Mouse (Mus musculus) mesoderm, embryonic 11.5 days (tissue): ENCODE data around the gene Btf3l4.

ENCODE experiments used
- DNase-seq: peaks from one replicate; pipeline ENCODE4 v3.0.0-alpha.2; 2012; ENCODE audit warnings: low read depth, low spot score

Btf3l4 gene

DNA sequence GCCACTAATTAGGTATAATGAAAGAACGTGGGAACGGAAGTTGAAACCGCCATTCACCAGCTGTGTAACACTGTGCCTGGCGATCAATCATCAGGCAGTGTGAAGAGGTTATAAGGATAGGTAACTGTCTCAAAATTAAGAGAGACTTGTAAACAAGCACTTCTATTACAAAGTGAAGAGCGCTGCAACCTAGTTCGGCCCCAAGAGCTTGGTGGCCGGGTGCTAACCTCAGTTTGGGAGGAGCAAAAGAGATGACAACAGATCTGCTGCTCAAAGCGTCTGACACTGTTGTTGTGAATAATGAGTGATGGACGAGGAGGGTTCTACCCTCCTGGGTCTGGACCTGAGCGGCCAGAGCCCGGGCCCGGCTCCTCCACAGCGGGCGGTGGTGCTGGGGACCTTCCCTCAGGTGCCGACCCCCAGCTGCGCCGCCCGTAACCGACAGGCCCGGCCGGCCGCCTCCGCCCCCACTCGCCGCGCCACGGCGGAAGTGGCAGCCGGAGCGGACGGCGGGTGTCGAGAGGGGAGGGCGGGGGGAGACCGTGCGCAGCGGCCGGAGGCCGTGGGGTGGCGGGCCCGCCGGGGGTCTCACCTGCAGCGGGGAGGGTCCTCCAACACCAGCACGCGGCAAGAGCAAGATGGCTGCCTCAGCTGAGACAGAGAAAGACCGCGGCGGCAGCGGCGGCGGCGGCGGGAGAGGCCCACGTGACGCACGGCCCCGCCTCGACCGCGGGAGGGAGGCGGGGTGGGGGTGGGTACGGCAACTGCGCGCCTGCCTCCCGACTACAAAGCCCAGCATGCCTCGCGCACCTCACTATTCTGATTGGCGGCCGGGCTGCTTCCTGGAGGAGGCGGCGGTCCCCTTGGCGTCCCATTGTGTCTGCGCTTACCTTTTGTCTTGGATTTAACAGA, at the start of gene Btf3l4:
Btf3l4 (minus strand) TSS at position 699 of the 912 bp plus-strand sequence.
- DNase-seq, result peak; percentile 96

DNA sequence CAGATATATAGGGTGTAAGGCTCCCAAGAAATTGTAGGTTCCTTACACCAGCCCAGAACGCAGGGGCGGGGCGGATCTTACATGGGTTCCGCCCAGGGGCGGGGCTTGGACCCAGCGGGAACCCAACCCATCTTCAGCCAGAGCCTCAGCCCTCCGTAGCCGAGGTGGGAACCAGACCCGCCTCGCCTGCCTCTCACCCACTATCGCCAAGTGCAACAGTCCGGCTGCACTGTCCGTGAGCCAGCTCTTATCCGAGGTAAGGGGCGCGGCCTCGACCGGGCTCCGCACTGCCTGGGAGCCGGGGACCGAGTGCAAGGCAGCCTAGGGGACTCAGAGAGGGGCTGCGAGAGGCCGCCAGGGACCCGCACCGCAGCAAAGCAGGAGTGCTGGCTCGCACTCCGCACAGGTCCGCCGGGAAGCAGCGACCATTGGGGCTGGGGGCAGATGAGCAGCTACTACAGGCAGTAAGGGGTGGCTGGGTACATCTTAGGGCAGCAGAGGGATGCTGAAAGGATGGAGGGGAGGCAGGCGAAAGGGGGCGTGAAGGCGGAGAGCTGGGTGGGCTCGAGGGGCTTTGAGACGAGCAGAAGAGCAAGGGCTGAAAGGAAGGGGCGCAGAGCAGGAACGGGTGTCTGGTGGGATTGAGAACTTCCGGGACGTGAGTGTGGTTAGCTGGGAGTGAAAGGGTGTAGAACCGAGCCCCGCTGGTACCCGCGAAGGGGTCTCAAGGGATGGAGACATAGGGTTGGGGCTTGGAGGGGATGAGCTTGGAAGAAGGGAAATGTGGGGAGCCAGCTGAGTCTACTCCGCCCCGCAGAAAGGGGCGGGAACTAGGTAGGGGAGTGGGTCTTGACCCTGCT, 45.8 kb upstream of the Btf3l4 start, which contains the start of gene Rab3b:
Rab3b (plus strand) TSS at position 101 of the 860 bp plus-strand sequence.
- DNase-seq, result peak; percentile 57

DNA sequence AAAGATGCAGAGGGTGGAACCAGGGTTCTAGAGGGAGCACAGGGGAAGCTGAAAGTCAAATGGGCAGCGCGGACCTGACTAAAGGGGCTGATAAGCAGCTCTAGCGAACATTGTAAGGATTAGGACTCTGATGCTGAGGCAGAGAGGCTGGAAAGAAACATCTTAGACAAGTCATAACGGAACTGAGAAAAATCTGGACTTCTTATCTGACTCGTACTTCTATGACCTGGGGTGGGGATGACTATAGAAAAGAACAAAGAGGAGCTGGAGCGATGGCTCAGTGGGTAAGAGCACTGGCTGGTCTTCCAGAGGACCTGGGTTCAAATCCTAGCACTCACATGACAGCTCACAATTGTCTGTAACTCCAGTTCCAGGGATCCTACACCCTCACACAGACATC, 44.5 kb upstream of the Btf3l4 start:
- no peak for DNase-seq

DNA sequence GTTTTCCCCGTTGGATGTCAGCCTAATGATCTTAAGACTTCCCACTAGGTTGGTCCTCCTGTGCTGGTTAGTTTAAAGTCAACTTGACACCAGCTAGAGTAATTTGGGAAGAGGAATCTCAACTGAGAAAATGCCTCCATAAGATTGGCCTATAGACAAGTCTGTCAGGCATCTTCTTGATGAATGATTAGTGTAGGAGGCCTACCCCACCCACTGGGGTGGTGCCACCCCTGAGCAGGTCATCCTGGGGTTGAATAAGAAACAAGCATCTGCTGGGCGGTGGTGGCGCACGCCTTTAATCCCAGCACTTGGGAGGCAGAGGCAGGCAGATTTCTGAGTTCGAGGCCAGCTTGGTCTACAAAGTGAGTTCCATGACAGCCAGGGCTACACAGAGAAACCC, 40.3 kb upstream of the Btf3l4 start:
- DNase-seq, result no peak

DNA sequence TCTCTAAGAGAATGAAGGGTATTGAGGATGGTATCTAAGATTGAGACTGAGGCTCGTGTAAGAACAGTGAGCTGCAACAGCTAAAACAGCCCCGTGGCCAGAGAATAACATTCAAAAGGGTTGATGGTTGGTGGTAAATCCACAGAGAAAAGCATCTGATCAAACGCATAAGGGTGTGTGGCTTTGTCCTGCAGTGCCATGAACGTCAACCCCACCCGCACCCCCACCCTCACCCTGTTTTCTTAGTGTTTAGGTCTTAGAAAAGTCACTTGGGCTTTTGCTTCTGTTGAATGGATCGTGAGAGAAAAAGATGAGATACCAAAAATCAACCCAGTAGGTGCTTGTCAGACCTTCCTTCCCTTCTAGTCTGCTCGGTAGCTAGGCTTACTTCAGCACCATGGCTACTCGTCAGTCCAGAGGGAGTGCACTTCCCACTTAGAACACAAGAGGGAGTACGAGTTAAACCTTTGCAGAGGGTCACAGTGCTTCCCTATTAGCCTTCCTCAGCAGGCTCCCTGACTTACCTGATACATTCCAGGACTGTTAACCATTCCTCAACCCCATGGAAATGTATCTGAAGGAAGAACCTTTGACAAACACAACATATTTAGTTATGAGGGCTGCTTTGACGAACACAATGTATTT, 36.4 kb upstream of the Btf3l4 start:
- peak; percentile 90 for DNase-seq

DNA sequence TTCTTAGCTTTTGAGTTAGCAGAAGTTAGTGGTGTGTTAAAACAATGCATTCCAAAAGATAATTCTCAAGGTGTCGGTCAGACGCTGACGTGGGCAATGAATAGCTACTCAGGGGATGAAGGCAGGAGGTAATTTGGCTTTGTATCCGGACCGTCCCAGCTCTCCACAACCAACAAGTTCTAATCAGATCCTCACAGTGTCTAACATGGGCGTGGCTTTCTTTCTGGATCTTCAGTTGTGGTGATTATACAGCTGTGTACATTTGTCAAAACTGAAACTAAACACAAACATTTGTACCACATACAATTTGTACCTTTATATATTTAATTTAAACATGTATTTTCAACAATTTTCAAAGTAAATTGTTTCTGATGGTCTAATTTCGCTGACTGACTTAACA, 33.4 kb upstream of the Btf3l4 start:
- DNase-seq, result no peak

DNA sequence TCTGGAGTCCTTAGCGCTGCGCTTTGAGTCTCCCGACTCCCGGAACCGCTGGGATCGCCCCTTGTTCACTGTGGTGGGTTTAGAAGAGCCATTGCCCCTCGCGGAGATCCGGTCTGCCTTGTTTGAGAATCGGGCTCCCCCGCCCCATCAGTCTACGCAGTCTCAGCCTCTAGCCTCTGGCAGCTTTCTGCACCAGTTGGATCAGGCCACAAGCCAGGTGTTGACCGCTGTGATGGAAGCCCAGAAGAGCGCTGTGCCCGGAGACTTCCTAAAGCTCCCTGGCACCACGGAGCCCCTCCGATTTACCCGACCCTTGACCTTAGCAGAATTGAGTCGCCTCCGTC, 15.1 kb upstream of the Btf3l4 start, which contains the start of gene A730015C16Rik:
A730015C16Rik (minus strand) TSS at position 115 of the 344 bp plus-strand sequence.
- DNase-seq, result peak; percentile 19

DNA sequence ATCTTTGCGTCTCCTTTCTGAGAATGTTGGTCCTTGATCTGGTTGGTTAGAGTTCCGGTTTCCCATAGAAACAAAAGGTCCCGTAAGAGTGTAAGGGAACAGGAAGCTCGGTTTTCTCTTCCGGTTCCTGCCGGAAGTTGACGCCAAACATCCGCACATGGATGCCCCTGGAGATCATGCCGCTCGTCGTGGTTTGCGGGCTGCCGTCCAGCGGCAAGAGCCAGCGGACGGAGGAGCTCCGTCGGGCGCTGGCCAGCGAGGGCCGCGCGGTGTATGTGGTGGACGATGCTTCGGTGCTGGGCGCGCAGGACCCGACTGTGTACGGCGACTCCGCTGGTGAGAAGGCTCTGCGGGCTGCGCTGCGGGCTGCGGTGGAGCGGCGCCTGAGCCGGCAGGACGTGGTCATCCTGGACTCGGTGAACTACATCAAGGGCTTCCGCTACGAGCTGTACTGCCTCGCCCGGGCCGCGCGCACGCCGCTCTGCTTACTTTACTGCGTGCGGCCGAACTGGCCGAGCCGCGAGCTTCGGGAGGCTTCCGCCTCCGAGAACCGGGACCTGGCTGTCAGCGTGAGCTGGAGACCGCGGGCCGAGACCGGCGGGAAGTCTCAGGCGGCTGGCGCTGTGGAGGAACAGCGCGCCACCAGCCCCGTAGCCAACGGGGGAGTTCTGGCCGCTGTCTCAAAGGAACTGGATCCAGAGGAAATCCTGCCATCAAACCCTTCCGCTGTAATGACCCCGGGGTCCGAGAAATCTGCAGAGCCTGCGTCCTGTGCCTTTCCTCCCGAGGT, 14.5 kb upstream of the Btf3l4 start, which contains the start of gene Kti12:
Kti12 (plus strand) TSS at position 71 of the 790 bp plus-strand sequence.
- peak; percentile 88 for DNase-seq

DNA sequence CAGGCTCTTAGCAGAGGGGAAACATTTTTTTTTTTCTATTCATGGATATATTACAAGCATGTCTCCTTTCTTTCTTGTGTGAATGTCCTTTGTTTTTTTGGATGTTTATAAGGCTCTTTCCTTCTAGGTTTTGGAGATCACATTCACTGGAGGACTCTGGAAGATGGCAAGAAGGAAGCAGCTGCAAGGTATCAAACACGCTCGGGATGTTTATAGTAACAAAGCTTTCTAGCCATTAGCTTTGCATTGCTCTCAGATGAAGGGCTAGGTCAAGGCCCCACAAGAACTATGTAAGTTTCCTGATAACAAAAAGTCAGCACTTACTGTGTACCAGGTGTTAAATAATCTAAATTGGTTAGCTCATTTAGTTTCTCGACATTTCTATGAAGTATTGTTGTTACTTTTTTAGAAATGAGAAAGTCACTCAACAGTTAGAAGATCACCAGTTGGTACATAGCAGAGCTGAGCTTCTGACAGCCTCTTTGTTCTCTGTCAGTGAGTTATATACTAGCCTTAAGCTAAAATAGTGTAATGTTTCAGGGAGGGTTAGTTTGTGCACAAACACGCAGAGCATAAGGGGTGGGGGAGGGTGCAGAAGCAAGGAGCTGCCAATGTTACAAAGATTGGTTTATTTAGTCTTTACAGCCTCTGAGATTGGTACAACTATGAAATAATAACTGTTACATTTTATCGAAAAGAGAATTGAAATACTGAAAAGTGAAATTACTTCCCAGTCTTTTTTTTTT, 12.6 kb upstream of the Btf3l4 start:
- no peak for DNase-seq

DNA sequence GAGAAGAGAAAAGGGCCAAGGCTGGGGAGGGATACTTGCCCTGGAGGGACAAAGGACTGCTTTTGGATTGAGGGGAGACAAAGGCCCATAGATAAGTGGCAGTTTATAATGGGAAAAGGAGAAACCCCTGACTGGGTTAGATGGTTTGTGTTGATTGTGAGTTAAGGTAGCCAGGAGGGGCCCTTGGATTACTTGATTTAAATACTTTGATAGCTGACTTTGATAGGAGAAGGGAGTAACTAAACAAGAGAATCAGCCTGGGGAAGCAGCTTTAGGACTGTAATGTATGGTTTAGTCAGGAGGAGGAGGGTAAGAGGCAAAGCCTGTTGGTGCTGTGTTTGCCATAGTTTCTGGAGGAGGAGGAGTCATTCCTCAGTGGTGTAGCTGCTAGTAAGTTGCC, 9.9 kb upstream of the Btf3l4 start:
- DNase-seq, result no peak

DNA sequence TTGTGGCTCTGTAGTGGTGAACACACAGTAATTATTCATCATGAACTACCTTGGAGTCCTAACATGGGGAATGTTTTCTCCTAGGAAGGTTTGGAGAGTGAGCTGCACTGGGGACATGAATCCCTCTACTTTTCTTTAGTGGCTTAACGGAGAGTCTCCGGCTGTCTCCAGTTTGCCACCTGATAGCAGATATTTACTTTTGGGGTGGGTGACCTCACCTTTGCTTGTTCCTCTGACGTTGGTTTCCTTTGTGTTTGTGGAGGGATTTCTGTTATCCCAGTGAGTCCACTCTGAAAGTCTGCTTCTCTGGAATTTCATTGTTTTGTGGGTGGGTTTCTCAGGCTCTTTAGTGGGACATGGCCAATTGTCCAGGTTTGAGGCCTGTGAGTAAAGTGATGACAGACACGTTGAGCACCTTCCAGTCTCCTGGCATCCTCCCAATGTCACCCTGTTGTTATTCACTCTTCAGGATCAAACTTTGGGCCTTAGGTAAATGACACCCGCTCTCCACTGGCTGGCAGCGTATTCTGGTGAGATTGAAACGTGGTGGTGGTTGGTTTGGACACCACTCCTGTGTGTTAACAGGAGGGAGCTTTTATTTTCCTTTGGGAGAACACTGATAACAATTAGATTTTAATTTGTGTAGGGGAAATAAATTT, 8.6 kb upstream of the Btf3l4 start:
- no peak for DNase-seq

DNA sequence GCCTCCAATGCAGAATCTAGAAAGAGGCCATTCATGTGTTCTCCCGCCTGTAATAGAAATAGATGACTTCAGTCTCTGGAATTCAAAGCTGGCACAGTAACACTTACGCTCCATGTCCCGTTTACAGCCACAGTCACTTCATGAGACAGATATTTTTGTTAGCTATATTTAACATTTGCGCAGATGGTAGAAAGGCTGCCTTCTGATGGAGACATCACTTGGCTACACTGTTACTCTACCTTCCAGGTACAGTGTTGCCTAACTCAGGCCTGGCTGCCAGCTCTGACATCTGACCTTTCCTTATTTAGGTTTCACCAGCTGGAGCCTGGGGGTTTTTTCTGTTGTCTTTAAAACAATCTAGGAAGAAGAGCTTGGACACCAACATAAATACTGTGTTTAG, 4.6 kb upstream of the Btf3l4 start:
- no peak for DNase-seq

DNA sequence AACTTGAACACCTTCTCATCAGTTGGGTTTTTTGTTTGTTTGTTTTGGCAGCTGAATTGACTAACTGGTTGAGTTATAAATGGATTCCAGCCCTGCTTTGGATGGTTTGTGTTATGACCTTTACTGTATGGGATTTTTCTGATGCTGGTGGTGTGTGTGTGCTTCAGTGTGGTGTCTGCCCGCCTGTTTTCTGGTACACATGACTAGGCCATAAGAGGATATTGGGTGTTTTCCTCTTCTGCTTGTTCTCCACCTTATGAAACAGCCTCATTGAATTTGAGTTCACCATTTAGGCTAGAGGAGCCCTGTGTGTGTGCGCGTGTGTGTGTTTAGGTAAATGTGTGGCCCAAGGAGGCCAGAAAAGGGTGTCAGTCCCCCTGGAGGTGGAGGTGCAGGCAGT, 2.1 kb upstream of the Btf3l4 start:
- no peak for DNase-seq

DNA sequence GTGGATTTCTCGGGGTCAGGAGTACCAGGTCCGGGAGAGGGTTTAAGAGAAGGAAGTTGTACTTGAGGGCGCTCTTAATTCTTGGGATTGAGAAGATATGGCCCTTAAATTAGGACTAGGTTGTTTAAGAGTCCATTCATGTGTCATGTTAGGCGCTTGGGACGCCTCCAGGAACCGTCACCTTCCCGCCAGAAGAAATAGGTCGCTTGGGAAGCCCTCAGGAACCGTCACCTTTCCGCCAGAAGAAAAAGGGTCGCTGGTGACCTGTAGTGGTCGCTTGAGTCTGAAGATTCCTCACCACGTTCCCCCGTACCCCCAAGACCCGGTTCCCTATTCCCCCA, 1.5 kb upstream of the Btf3l4 start:
- DNase-seq, result no peak

DNA sequence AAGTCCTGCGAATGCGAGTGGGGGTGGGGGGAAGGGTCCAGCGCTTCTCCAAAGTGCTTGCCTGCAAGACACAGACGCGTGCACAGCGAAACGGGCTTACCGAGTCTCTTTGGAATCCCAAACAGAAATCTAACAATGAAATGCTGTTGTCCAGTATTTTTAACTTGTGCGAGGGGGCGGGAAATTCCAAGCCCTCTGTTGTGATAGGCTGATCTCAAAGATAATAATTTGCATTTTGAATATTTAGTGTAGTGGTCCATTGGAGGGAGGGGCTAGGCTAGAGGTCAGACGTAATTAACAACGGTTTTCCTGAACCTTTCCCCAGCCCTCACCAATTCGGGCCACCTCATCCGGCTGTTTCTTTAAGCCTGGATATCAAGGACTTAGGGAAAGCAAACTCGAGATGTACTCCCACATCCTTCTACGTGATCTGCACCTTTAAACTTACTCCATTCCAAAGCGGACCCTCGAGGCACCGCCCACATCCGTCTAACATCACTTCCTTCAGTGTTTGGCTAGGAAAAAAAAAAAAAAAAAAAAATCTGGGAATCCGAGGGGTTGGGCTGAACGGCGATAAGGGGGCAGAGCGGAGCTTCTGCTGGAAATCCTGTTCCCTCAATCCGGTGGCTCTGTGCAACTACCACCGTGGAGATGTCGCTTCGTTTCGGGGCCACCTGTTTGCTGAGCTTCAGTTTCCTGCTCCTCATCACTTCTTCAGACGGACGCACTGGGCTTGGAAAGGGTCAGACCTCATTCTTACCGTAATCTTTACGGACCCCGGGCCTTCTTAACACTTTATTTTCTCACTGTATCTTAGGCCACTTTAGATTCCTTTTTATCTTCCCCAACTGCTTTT, 929 bp upstream of the Btf3l4 start, which contains the start of gene Txndc12:
Txndc12 (plus strand) TSS at position 487 of the 856 bp plus-strand sequence.
- DNase-seq, result peak; percentile 93

DNA sequence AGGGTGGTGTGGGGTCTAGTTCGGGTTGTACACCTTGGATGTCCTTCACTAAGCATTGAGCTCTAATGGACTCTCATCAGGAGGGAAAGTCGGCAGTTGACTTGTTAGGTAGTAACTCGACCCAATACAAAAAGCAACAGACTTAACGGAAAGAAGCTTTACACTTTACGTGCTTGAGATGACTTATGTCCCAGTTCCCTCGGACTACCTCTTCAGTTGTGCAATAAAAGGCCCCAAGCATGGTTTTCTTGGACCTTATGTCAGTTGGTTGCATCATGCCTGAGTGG, 357 bp upstream of the Btf3l4 start:
- DNase-seq, result no peak

DNA sequence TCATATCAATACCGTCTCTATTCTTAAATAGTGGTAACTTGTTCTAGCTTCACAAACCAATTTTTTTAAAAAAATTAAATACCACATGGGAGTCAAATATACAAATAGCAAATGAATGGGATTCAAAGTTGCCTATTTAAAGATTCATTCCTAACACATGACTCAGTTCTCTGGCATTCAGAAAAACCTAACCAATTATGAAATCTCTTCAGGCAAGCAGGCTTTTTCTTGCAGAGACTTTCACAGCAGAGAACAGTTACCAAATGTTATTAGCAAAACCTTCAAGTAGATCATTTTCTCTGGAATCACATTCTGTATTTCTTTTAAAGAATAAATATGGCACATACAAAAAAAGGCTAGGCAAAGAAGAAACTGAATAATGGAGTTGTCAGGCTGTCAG, 2.7 kb downstream of the Btf3l4 start:
- DNase-seq, result no peak

DNA sequence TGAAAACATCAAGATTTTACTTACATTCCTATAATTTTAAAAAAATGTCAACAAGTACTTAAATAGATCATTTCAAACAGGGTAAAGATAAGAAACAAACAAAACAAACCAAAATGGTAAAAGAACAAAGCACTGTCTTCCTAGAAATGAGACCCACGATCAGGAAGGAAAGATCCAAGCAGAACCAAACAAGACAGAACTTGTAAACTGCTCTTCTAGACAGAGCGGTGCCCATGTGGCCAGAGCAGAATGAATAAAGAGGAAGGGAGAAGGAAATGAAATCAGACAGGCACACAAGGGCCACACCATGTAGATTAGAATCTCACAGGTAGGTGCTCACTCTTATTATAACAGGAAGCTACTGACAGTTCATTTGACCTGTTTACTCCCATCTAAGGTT, 6.8 kb downstream of the Btf3l4 start:
- DNase-seq, result no peak

DNA sequence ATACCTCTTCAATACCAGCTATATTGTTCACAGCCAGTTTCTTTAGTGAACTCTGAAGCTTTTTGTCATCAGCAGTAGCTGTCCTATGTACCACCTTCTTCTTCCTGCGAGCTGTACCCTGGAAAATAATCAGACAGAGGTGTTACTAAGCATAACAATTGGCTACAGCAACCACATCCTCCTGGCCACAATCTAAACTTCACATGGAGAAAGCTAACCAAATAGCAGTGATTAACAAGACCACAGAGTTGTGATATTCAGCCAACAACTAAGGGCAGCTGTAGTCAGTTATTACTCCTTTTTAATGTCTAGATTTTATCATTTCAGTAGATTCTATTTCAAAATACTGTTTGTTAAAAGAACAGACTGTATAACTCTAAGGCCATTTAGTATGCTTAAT, 7.3 kb downstream of the Btf3l4 start:
- no peak for DNase-seq
